Mouse (Mus musculus): ENCODE measurements at regions not wholly inside any gene's neighbourhood (a gene's known extent, or its start where the extent isn't known, plus 50 kb on each side); places are given as distances from the start of the nearest gene placed in this dataset.

- TF ChIP-seq CTCF (IDR thresholded peaks at IDR 0.05; ENCODE audit: low read depth, low read length) (no peak), POLR2A (IDR thresholded peaks at IDR 0.05; ENCODE audit: extremely low read depth, insufficient read depth, low read length) (no peak)
Measured at GRCm38 (mm10) chr10:17022216-17023158, 700.5 kb upstream of the Cited2 start.
